Mouse (Mus musculus) embryonic facial prominence, embryonic 14.5 days (tissue): ENCODE measurements around the gene Srpk2. TPM values are rescaled to one million over a fixed set of nuclear protein-coding genes. Genes with fewer than 3 reads are reported as not detected.

ENCODE experiments used
- ATAC-seq: fragments of 200-750 bp; cut with Nextera tagmentation; 2 replicates; pipeline ENCODE4 v1.8.0; 2017; ENCODE audit warnings: low read depth, moderate number of reproducible peaks, moderate TSS enrichment
- DNase-seq: peaks from one replicate; pipeline ENCODE4 v3.0.0-alpha.2; 2015; ENCODE audit warnings: low spot score
- H3K27ac ChIP-seq: fragments of 300-500 bp; sonication (generic); replicated peaks from 2 replicates; pipeline ENCODE4 v1.5.1; 2014; ENCODE audit warnings: low read depth, mild to moderate bottlenecking, low read length, moderate library complexity
- H3K27me3 ChIP-seq: fragments of 300-500 bp; sonication (generic); replicated peaks from 2 replicates; pipeline ENCODE4 v1.6.1; 2014; ENCODE audit warnings: low read length; ENCODE audit not compliant: control insufficient read depth, insufficient read depth
- H3K36me3 ChIP-seq: fragments of 300-500 bp; sonication (generic); 2 replicates; pipeline ENCODE4 v1.6.1; 2014; ENCODE audit warnings: low read length, mixed read lengths; ENCODE audit not compliant: control insufficient read depth, insufficient read depth
- H3K4me1 ChIP-seq: fragments of 300-500 bp; sonication (generic); 2 replicates; pipeline ENCODE4 v1.6.1; 2014; ENCODE audit warnings: antibody characterized with exemption, low read length; ENCODE audit not compliant: control insufficient read depth, insufficient read depth
- H3K4me2 ChIP-seq: fragments of 300-500 bp; sonication (generic); 2 replicates; pipeline ENCODE4 v1.6.1; 2014; ENCODE audit warnings: low read depth, mild to moderate bottlenecking, low read length, moderate library complexity, mixed read lengths
- H3K4me3 ChIP-seq: fragments of 300-500 bp; sonication (generic); 2 replicates; pipeline ENCODE4 v1.5.1; 2014; ENCODE audit warnings: low read depth, mild to moderate bottlenecking, low read length
- H3K9ac ChIP-seq: fragments of 300-500 bp; sonication (generic); 2 replicates; pipeline ENCODE4 v1.6.1; 2014; ENCODE audit warnings: low read depth, mild to moderate bottlenecking, low read length, moderate library complexity, mixed read lengths
- H3K9me3 ChIP-seq: fragments of 300-500 bp; sonication (generic); 2 replicates; pipeline ENCODE4 v1.6.1; 2016; ENCODE audit warnings: low read length; ENCODE audit not compliant: control insufficient read depth
- WGBS: fragments of 180-500 bp; shearing (Covaris S2); extraction: QIAGEN DNeasy Blood & Tissue Kit; methylation state at CpG from one replicate; pipeline ENCODE4 v1.1.7; 2014; 5-methylcytosine and 5-hydroxymethylcytosine counted together
- polyA plus RNA-seq: library from polyadenylated mRNA; unstranded; fragments of >200 nt; fragmentation: Nextera tagmentation; extraction: Ambion mirVana; gene quantifications from 2 replicates; pipeline ENCODE4 v1.2.1, GENCODE M21; 2014

The Srpk2 gene
- polyA plus RNA-seq, 1 experiment from 2014 or later: 51.2 TPM

DNA sequence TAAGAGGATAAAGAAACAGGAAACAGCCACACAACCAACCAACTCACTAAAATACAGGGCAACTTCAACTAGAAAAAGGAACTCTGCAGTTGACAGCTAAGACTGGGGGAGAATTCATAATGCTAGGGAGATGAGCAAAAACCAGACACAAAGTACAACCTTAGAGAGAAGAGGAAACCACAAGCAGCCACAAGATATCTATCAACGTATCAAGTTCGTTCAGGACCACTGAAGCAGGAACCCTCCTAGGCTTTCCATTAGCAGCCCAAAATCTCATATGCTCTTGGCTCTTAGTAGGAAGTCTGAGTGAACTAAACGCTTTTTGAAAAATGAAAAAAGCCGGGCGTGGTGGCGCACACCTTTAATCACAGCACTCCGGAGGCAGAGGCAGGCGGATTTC lies 47.1 kb downstream of the Srpk2 start:
- DNase-seq: no peak
- WGBS: 88% methylated on average over 8 of the region's 8 CpGs

DNA sequence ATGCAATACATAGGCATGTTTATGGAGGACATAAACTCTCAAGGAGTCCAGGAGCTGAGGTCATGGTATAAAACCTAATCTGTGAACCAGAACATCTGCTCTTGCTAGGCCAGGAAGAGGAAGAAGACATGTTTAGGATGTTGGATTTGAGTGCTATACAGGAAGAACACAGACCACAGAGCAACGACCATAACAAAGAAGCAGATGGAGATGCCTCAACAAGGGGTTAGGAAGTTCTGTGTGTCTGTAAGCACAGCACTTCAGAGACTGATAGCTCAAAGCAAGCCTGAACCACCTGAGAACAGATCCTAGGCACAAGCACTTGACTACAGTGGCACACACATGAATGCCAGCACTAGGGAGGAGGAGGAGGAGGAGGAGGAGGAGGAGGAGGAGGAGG lies 52.9 kb downstream of the Srpk2 start:
- H3K36me3 ChIP-seq: no peaks in the 10 kb centered on the region
- no peak overlapping the region for H3K4me2 ChIP-seq
- no peak for DNase-seq
- H3K4me3 ChIP-seq: no peak overlapping the region
- 50% methylated on average over 1 of the region's 1 CpGs for WGBS
- no peak for ATAC-seq
- H3K27me3 ChIP-seq: no peaks in the 10 kb centered on the region
- no peak overlapping the region for H3K9ac ChIP-seq
- H3K4me1 ChIP-seq: no peaks in the 10 kb centered on the region
- H3K27ac ChIP-seq: no peak overlapping the region
- no peaks in the 10 kb centered on the region for H3K9me3 ChIP-seq

More for the DNA sequence above, 47.1 kb downstream of the Srpk2 start:
- Histone ChIP-seq H3K9me3 (no peaks in the 10 kb centered on the region), H3K36me3 (no peaks in the 10 kb centered on the region), H3K27ac (no peak overlapping the region), H3K4me3 (no peak overlapping the region), H3K9ac (no peak overlapping the region), H3K27me3 (no peaks in the 10 kb centered on the region), H3K4me1 (no peaks in the 10 kb centered on the region), H3K4me2 (no peak overlapping the region)
- ATAC-seq: no peak

DNA sequence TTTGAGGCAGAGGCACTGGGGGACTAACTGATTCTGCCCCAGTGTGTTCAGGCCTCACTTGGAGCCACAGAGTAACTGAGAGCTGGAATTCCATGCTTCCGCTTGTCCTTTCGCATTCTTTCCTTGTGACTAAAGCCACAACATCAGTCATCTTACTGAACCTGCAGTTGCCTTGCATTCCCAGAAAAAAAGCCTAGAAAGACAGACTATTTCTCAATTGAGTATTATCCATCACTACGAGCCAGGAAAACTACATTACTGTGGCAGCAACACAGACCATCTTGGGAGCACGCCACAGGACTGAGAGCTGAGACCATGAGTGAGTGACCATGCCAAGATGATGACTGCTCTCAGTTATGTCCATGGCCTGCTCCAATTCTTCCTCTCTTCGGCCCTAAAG lies 57.2 kb downstream of the Srpk2 start:
- H3K9ac ChIP-seq: no peak overlapping the region
- no peaks in the 10 kb centered on the region for H3K36me3 ChIP-seq
- WGBS: 73% methylated on average over 5 of the region's 5 CpGs
- ATAC-seq (no peak), DNase-seq (no peak)
- no peaks in the 10 kb centered on the region for H3K9me3 ChIP-seq
- H3K27ac ChIP-seq: no peak overlapping the region
- H3K27me3 ChIP-seq: no peaks in the 10 kb centered on the region
- no peak overlapping the region for H3K4me3 ChIP-seq
- H3K4me1 ChIP-seq: no peaks in the 10 kb centered on the region
- H3K4me2 ChIP-seq: no peak overlapping the region

DNA sequence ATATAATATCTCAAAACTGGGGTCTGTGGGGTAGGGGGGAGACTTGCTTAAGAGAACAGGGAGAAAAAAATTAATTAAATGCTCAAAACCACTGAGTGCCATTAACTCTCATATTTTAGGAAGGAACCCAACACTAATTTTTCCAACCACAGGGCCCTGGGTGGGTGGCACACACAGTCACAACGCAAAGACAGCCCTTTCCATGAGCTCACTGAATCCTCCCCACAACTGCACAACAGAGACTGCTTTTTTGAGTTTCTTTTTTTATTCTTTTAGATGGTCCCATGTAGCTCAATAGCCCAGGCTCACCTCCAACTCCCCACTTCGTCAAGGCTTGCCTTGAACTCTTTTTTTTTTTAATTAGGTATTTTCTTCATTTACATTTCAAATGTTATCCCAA lies 58.2 kb downstream of the Srpk2 start:
- no peak for ATAC-seq
- no peaks in the 10 kb centered on the region for H3K9me3 ChIP-seq
- H3K27me3 ChIP-seq: no peaks in the 10 kb centered on the region

DNA sequence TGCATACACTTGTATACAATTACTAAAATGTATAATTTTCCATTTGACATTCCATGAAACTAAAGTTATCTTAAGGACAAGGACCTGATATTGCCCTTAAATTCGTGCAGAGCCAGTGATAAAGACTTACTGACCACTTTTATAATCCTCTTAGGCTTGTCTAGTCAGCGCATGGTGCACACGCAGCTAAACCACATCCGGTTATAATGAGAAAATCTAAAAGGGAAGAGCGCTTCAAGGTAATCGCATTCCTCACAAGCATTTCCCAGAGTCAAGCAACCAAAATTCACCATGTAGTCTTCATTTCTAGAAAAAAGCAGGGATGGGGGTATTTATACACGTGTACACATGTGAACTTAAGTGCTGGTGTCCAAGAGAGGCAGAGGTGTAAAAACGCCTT lies 63.8 kb downstream of the Srpk2 start:
- ATAC-seq (no peak), DNase-seq (no peak)
- Histone ChIP-seq H3K4me2 (no peak overlapping the region), H3K4me1 (0 out of 2 replicates have a peak, but pooled peaks cover under 1% of the 10 kb centered on the region), H3K9ac (no peak overlapping the region), H3K27me3 (no peaks in the 10 kb centered on the region), H3K9me3 (no peaks in the 10 kb centered on the region), H3K27ac (no peak overlapping the region), H3K36me3 (no peaks in the 10 kb centered on the region), H3K4me3 (no peak overlapping the region)
- WGBS: 86% methylated on average over 8 of the region's 8 CpGs

More for the DNA sequence above, 58.2 kb downstream of the Srpk2 start:
- Histone ChIP-seq H3K4me1 (no peaks in the 10 kb centered on the region), H3K9ac (no peak overlapping the region), H3K4me3 (no peak overlapping the region), H3K36me3 (no peaks in the 10 kb centered on the region), H3K4me2 (no peak overlapping the region), H3K27ac (no peak overlapping the region)
- WGBS: 76% methylated on average over 2 of the region's 2 CpGs
- DNase-seq: no peak

DNA sequence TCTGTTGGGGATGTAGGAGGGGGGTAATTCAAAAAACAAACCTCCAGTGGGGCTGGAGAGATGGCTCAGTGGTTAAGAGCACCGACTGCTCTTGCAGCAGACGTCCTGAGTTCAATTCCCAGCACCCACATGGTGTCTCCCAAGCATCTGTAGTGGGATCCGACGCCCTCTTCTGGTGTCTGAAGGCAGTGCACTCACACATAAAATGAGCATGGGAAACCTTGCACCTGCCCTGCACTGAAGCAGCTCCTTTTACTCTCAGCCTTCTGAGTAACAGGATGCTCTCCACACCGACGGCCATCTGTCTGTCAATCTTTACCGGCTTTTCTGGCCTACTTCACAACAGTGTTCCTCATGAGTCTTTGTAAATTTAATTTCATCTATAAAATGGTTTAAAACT lies 65.8 kb downstream of the Srpk2 start:
- WGBS: 88% methylated on average over 7 of the region's 7 CpGs
- no peak overlapping the region for H3K9ac ChIP-seq
- no peaks in the 10 kb centered on the region for H3K27me3 ChIP-seq
- H3K4me3 ChIP-seq: no peak overlapping the region
- no peak overlapping the region for H3K27ac ChIP-seq
- H3K36me3 ChIP-seq: no peaks in the 10 kb centered on the region
- H3K4me1 ChIP-seq: peaks cover 8% of the 10 kb centered on the region
- no peak for ATAC-seq
- H3K9me3 ChIP-seq: no peaks in the 10 kb centered on the region
- H3K4me2 ChIP-seq: no peak overlapping the region
- DNase-seq: no peak

DNA sequence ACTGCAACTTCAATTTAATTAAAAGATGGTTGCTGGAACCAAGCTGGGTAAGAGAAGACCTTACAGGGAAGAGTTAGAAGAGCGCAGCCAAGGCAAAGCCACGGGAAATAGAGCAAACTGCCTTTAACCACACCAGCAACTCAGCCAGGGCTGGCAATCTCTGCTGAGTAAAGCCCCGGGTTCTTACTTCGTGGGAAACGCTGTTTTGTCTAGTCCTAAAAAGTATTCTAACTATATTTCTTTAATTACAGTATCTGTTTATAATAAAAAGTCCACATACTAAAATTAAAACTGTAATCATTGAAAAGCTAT lies 67.4 kb downstream of the Srpk2 start:
- H3K4me1 ChIP-seq: peaks cover 8% of the 10 kb centered on the region
- ATAC-seq (no peak), DNase-seq (peak; percentile 62)
- no peaks in the 10 kb centered on the region for H3K36me3 ChIP-seq
- H3K4me2 ChIP-seq: peak overlapping the region; percentile 69
- peak overlapping the region; percentile 89 for H3K27ac ChIP-seq
- 14% methylated on average over 5 of the region's 5 CpGs for WGBS
- H3K9me3 ChIP-seq: no peaks in the 10 kb centered on the region
- H3K27me3 ChIP-seq: no peaks in the 10 kb centered on the region
- peak overlapping the region; percentile 67 for H3K9ac ChIP-seq
- peak overlapping the region; percentile 51 for H3K4me3 ChIP-seq

DNA sequence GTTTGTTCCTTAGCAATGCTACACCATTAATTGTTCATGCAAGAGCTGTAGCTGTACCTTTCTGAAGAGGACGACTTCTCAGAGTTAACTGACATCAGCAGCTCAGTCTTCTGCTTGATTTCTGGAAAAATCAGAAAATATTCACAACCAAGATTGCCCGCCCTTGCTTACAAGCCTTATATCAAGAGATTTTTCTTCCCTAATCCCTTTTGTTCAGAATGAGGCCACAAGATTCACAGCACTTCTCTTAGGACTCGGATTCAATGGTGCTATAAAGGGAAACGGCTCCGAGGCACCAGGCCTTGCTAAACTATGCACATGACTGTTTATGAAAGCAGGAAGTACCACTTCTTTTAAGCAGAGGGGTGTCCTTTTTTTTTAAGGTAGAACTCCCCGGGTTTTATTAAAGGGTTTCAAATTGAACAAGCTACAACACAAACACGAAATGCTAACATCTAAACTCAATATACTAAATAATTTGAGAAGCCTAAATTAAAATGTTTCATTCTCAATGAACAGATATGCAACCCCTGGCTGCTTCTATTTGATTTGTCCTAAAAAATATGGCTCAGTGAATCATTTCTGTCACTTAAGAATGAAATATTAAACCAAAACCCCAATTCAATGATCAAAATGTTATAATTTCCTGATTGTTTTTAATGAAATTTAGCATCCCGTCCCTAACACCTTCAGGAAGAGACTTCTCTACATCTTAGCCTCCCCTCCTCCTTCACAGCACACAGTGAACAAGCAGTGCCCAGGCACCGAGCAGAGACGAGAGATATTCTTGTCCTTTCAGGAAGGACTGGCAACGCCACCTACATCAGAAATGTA lies 67.9 kb downstream of the Srpk2 start:
- no peaks in the 10 kb centered on the region for H3K9me3 ChIP-seq
- H3K4me2 ChIP-seq: peak overlapping the region; percentile 69
- H3K27ac ChIP-seq: peak overlapping the region; percentile 89
- H3K27me3 ChIP-seq: no peaks in the 10 kb centered on the region
- 5% methylated on average over 11 of the region's 11 CpGs for WGBS
- ATAC-seq (peak; percentile 88), DNase-seq (peak; percentile 90)
- H3K36me3 ChIP-seq: no peaks in the 10 kb centered on the region
- H3K4me3 ChIP-seq: peak overlapping the region; percentile 51
- peaks cover 8% of the 10 kb centered on the region for H3K4me1 ChIP-seq
- peak overlapping the region; percentile 67 for H3K9ac ChIP-seq
